Mouse (Mus musculus): ENCODE measurements around the gene Samd1.
"Not testable (repeated sequence)": the region's sequence is repeated elsewhere in the genome, so short reads cannot be mapped to it uniquely, and the experiment has no call there.

The Samd1 gene

GRCm38 (mm10) chr8:83983222-83983621, 14.2 kb upstream of the Samd1 start:
- not testable (repeated sequence) for DNase-seq (ENCODE audit: low spot score)

- no peak for DNase-seq (ENCODE audit: low spot score)
These were observed 8.2 kb upstream of the Samd1 start for GRCm38 (mm10) chr8:83989243-83989642.

GRCm38 (mm10) chr8:83990170-83990569, 7.3 kb upstream of the Samd1 start:
- DNase-seq (ENCODE audit: low spot score) = no peak

- DNase-seq (ENCODE audit: low spot score) = no peak
These were observed 5.0 kb upstream of the Samd1 start for GRCm38 (mm10) chr8:83992488-83992887.

GRCm38 (mm10) chr8:83994030-83994429, 3.4 kb upstream of the Samd1 start:
- no peak for DNase-seq (ENCODE audit: low spot score)

- no peak for DNase-seq (ENCODE audit: low spot score)
These were observed 1.5 kb upstream of the Samd1 start for GRCm38 (mm10) chr8:83995973-83996372.

GRCm38 (mm10) chr8:83996567-83997505, 636 bp upstream of the Samd1 start:
- peak; percentile 91 for DNase-seq (ENCODE audit: low spot score)

GRCm38 (mm10) chr8:83998231-83999056, 972 bp downstream of the Samd1 start:
- peak; percentile 59 for DNase-seq (ENCODE audit: low spot score)

- no peak for DNase-seq (ENCODE audit: low spot score)
These were observed 1.7 kb downstream of the Samd1 start for GRCm38 (mm10) chr8:83999057-83999705.

- no peak for DNase-seq (ENCODE audit: low spot score)
These were observed 2.4 kb downstream of the Samd1 start for GRCm38 (mm10) chr8:83999825-84000224.

- DNase-seq (ENCODE audit: low spot score) = no peak
These were observed 4.0 kb downstream of the Samd1 start, which contains the start of gene 1700067K01Rik for GRCm38 (mm10) chr8:84001281-84002000. 1700067K01Rik (plus strand) TSS chr8:84001502.

- DNase-seq (ENCODE audit: low spot score) = no peak
These were observed 5.6 kb downstream of the Samd1 start for GRCm38 (mm10) chr8:84002957-84003611.

GRCm38 (mm10) chr8:84003612-84004246, 6.3 kb downstream of the Samd1 start:
- DNase-seq (ENCODE audit: low spot score) = no peak

- peak; percentile 94 for DNase-seq (ENCODE audit: low spot score)
These were observed 7.2 kb downstream of the Samd1 start for GRCm38 (mm10) chr8:84004533-84005201.

- not testable (repeated sequence) for DNase-seq (ENCODE audit: low spot score)
These were observed 8.0 kb downstream of the Samd1 start for GRCm38 (mm10) chr8:84005502-84005901.

GRCm38 (mm10) chr8:84008362-84008761, 10.9 kb downstream of the Samd1 start:
- DNase-seq (ENCODE audit: low spot score) = no peak

- DNase-seq (ENCODE audit: low spot score) = peak; percentile 88
These were observed 12.4 kb downstream of the Samd1 start for GRCm38 (mm10) chr8:84009876-84010275.

- peak; percentile 77 for DNase-seq (ENCODE audit: low spot score)
These were observed 13.4 kb downstream of the Samd1 start for GRCm38 (mm10) chr8:84010625-84011611.

All from urinary bladder, postnatal 14 days (tissue).